Mouse (Mus musculus) neural tube, embryonic 10.5 days (tissue): ENCODE results near the gene B4galt1.

Experiments
- DNase-seq: peaks from one replicate; pipeline ENCODE4 v3.0.0-alpha.2; 2017; ENCODE audit warnings: low spot score; ENCODE audit errors: extremely low spot score

B4galt1 gene

GRCm38 (mm10) chr4:40844251-40844721, 9.5 kb downstream of the B4galt1 start:
- no peak for DNase-seq

GRCm38 (mm10) chr4:40843726-40844125, 10.1 kb downstream of the B4galt1 start:
- DNase-seq = no peak

GRCm38 (mm10) chr4:40840448-40840847, 13.4 kb downstream of the B4galt1 start:
- DNase-seq = no peak

- DNase-seq = no peak
Observed at GRCm38 (mm10) chr4:40839251-40839650, 14.6 kb downstream of the B4galt1 start.

GRCm38 (mm10) chr4:40837451-40838285, 16.1 kb downstream of the B4galt1 start:
- DNase-seq = no peak

- no peak for DNase-seq
Observed at GRCm38 (mm10) chr4:40837008-40837407, 16.8 kb downstream of the B4galt1 start.

GRCm38 (mm10) chr4:40834872-40835271, 18.9 kb downstream of the B4galt1 start:
- no peak for DNase-seq

- no peak for DNase-seq
Observed at GRCm38 (mm10) chr4:40834232-40834786, 19.5 kb downstream of the B4galt1 start.

- no peak for DNase-seq
Observed at GRCm38 (mm10) chr4:40833381-40834231, 20.2 kb downstream of the B4galt1 start.

GRCm38 (mm10) chr4:40830530-40830929, 23.3 kb downstream of the B4galt1 start:
- no peak for DNase-seq

- no peak for DNase-seq
Observed at GRCm38 (mm10) chr4:40829654-40830400, 24.0 kb downstream of the B4galt1 start.

- no peak for DNase-seq
Observed at GRCm38 (mm10) chr4:40828910-40829309, 24.9 kb downstream of the B4galt1 start.

GRCm38 (mm10) chr4:40827926-40828325, 25.9 kb downstream of the B4galt1 start:
- no peak for DNase-seq

GRCm38 (mm10) chr4:40826810-40827209, 27.0 kb downstream of the B4galt1 start:
- no peak for DNase-seq

GRCm38 (mm10) chr4:40825981-40826380, 27.8 kb downstream of the B4galt1 start:
- no peak for DNase-seq

- no peak for DNase-seq
Observed at GRCm38 (mm10) chr4:40825146-40825545, 28.7 kb downstream of the B4galt1 start.

GRCm38 (mm10) chr4:40824505-40824904, 29.3 kb downstream of the B4galt1 start:
- no peak for DNase-seq

GRCm38 (mm10) chr4:40823664-40824063, 30.1 kb downstream of the B4galt1 start:
- DNase-seq = no peak

GRCm38 (mm10) chr4:40823151-40823550, 30.7 kb downstream of the B4galt1 start:
- no peak for DNase-seq

GRCm38 (mm10) chr4:40821303-40822023, 32.3 kb downstream of the B4galt1 start:
- DNase-seq = no peak
